Mouse (Mus musculus) left cerebral cortex, adult 9 months (tissue): ENCODE results near the gene Abl1.

ENCODE experiments used
- DNase-seq, 2 experiments: peaks; one replicate each; pipeline ENCODE4 v3.0.0; 2022; ENCODE audit warnings: low spot score in 2 of 2

Abl1 gene

GRCm38 (mm10) chr2:31745741-31746243, 57.6 kb downstream of the Abl1 start:
- no peak for DNase-seq

DNA sequence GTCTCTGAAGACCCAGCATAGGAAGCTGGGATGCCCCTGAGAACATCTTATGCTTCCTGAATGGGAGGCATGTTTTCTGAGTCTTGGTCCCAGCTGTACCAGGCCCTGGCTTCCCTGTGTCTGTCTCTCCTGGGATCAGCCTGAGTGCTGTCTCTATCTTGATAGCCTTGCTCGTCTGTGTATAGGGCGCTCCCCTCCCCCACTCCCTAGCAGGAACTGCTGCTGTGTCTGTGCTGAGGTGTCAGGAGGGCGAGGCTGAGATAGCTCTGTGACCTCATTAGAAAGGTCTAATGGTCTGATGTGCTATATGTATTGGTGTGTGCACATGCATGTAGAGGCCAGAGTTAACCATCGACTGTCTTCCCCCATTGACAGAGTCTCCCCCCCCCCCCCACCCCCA, 58.7 kb downstream of the Abl1 start:
- DNase-seq = no peak

- no peak for DNase-seq
Observed at GRCm38 (mm10) chr2:31749046-31749709, 61.0 kb downstream of the Abl1 start.

GRCm38 (mm10) chr2:31750133-31750532, 62.0 kb downstream of the Abl1 start:
- DNase-seq = no peak

GRCm38 (mm10) chr2:31757472-31757871, 69.3 kb downstream of the Abl1 start:
- DNase-seq = no peak

GRCm38 (mm10) chr2:31758966-31759365, 70.8 kb downstream of the Abl1 start:
- DNase-seq = no peak

DNA sequence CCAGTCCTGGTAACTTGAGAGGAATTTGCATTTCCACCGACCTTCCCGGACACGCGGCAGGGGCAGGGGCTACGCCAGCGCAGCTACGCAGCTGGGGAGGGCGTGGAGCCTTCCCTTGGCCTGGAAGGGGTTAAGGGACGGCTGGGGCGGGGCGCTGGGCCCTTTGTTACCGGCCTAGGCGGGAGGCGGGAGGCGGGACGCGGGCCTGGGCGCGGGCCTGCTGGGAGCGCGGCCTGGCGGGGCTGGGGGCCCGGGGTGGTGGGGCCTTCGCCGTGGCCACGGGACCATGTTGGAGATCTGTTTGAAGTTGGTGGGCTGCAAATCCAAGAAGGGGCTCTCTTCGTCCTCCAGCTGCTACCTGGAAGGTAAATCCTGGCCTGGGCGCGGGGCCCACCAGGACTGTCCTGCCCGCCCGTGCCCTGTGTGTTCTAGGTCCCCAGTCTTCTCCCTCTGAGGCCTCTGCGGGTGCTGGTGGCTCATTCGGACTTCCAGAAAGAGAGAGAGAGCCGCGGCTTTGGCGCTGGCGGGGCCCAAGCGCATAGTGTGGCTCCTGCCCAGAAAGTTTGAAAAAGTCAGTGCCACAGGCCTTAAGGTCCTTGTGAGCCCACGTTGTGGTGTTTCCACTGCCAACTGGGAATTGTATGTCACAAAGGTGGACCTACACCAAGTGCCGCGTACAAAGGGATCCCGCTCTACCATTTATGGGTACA, 71.7 kb downstream of the Abl1 start:
- DNase-seq = no peak

- no peak for DNase-seq
Observed at GRCm38 (mm10) chr2:31760486-31760885, 72.3 kb downstream of the Abl1 start.

- DNase-seq = no peak
Observed at GRCm38 (mm10) chr2:31761115-31761531, 72.9 kb downstream of the Abl1 start.

DNA sequence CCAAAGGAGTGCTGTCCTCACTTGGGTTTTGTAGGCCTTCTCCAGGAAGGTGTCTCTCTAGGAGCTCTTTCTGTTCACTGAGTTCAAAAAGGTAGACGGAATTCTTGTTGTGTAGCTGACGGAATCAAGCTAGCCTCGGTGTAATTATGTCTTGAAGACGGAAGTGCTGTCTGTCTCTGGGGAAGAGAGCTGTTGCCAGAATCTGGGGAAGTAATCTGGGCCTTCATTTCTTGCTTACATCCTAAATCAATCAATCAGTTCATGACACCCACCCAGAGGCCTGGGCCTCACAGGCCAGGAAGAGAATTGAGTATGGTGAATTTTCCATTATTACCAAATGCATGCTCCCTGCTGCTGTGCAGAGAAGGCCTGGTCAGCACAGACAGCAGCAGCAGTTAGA, 73.4 kb downstream of the Abl1 start:
- no peak for DNase-seq

GRCm38 (mm10) chr2:31762155-31762554, 74.0 kb downstream of the Abl1 start:
- DNase-seq = no peak

- no peak for DNase-seq
Observed at GRCm38 (mm10) chr2:31762853-31763252, 74.7 kb downstream of the Abl1 start.

- no peak for DNase-seq
Observed at GRCm38 (mm10) chr2:31763271-31763670, 75.1 kb downstream of the Abl1 start.

GRCm38 (mm10) chr2:31767104-31767503, 78.9 kb downstream of the Abl1 start:
- no peak for DNase-seq

- no peak for DNase-seq
Observed at GRCm38 (mm10) chr2:31767815-31768214, 79.6 kb downstream of the Abl1 start.

DNA sequence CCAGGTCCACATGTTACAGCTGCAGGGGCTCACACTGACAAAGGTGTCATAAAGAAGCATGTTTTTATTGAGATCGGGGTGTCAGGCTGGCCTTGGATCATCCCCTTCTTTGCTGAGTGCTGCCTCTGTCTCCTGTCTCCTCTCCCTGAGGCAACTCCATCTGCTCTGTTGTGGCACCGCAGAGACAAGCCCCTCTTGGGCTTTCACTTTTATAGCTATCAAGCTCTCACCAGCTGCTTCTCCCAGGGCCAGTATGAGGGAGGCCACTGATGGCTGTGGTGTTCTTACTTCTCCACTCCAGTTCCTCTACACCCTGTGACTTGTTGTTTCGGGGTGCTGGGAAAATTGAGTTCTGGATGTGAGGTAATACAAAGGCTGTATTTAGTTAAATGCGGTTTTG, 80.9 kb downstream of the Abl1 start:
- no peak for DNase-seq

DNA sequence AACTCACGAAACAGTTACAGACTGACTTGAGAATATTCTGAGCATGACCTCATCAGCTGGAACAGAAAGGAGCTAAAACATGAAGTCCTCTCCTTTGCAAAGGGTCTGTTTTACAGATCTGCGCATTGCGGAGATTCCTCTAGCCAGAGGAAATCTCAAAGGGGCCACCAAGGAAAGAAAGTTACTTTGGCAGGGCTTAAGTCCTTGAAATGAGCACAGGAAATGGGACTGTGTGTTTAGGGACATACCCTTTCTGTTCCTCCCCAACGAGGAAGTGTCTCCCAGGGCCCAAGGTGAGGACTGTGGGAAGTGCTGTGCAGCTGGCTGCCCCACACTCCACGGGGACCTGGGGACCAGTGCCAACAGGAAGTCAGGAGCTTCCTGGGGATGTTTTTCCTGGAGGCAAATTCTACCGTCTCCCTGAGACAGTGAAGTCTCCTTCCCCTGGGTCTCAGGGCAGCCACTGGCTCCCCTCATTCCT, 81.5 kb downstream of the Abl1 start:
- no peak for DNase-seq

DNA sequence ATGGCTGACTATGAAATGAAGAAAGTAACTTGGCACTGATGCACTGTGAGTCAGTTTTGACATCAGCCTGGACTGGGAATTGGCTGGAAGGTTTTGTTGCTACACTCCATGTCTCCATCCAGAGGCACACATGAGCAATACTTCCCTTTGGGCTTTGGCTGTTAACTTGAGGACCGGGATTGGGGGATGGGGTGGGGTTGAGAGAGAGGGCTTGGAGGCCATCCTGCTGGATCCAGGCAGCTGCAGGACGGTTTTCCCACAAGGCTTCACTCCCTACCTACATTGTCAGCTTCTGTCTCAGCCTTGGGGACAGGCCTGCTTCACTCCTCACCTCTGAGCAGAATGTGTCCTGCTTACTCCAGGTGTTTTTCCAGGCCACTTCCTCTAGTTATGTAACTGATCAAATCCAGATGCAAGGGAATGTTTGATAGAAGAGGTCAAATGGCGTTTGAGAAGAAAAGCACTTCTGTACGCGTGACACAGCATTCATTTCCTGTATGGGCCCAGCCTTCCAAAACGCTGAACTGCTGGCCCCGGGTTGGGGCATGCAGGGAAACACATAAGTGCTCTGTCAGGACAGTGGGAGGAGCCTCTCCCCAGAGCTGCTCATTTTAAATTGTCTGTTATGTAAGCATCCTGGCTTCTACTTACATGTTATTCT, 82.7 kb downstream of the Abl1 start:
- DNase-seq = no peak

DNA sequence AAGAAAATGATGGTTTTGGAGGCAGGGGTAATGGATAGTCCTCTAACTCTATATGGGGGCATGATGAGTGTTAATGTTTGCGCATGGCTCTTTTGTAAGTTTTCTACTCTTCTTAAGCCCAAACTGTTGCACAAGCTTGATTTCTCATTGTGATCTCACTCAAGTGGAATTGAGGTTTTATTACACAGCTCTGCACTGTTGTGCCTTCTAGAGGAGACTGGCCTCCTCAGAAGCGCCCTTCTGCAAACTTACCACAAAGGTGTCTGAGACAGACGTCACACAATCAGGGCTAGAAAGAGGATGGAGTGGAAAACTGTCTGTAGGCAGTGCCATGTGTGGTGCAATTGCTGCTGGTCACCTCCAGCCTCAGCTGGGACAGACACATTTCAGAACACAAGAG, 88.3 kb downstream of the Abl1 start:
- DNase-seq = no peak

DNA sequence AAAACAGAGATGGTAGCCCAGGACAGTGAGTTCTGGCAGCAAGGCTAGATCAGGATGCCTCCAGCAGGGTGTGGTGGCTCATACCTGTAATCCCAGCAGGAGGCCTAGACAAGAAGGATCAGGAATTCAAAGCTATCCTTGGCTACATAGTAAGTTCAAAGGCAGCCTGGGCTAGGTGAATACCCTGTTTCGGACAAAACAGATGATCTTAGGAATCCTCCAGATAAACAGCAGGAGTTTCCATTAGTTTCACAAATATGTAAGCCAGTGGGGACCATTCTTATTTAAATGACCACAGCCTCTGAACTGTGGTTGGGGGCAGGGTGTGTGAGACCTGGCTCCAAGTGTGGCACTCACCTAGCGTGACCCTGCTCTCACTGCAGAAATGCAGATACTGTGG, 91.1 kb downstream of the Abl1 start:
- DNase-seq = no peak

DNA sequence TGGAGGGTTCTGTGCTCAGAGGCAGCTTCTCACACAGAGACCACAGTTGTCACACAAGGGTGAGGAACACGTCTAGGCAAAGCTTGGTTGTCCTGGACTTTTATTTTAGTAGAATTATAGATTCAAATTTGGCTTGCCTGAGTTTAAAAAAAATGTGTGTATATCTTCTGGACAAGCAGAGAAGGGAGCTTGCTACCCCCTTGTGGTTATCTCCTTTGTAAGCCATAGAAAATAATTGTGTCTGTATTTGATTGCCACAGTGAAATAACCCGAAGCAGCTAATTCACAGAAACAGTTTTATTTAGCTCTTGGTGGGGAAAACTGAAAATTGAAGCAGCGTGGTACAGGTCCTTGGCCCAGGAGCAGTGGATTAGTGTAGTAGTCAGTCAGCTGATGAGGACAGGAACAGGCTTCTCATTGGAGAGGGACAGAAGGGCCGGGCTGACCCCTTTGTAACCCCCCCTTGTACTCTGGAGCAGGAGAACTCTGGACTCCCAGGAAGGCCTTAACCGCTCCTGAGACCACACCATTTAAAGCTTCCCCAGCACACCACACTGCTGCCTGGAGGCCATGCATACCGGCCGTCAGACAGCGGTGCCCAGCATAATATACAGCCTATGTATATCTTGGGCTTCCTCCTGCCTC, 94.9 kb downstream of the Abl1 start:
- DNase-seq = no peak

GRCm38 (mm10) chr2:31785074-31785473, 96.9 kb downstream of the Abl1 start:
- DNase-seq = peak; percentile 58 to 91
